Mouse (Mus musculus) lung, adult 2 months (tissue): ENCODE results near the gene Agap1. TPM values are rescaled to one million over a fixed set of nuclear protein-coding genes. Genes with fewer than 3 reads are reported as not detected.

Source experiments
- DNase-seq: peaks from one replicate; pipeline ENCODE4 v3.0.0; 2022
- H3K4me1 ChIP-seq: fragments of 200-500 bp; 2 replicates; pipeline ENCODE4 v1.6.1; 2011; ENCODE audit warnings: low read length; ENCODE audit not compliant: control insufficient read depth, insufficient read depth
- H3K4me3 ChIP-seq: fragments of 200-500 bp; replicated peaks from 2 replicates; pipeline ENCODE3; 2011; ENCODE audit warnings: low read depth, mild to moderate bottlenecking, control low read depth, low read length; ENCODE audit errors: extremely low read depth
- CTCF ChIP-seq: fragments of 200-500 bp; IDR thresholded peaks from 2 replicates; pipeline ENCODE4 v1.5.1; 2011; ENCODE audit warnings: mild to moderate bottlenecking, low read length, control low read depth; ENCODE audit not compliant: insufficient read depth
- POLR2A ChIP-seq: fragments of 200-500 bp; IDR thresholded peaks from 2 replicates; pipeline ENCODE4 v1.6.1; 2011; ENCODE audit warnings: low read depth, mild to moderate bottlenecking, control low read depth, low read length, borderline replicate concordance; ENCODE audit errors: extremely low read depth
- WGBS: fragments of 180-500 bp; shearing (Covaris S2); methylation state at CpG from one replicate; pipeline ENCODE4 v1.1.7; 2018; 5-methylcytosine and 5-hydroxymethylcytosine counted together
- polyA plus RNA-seq: library from polyadenylated mRNA; depleted of rRNA; stranded (reverse); fragments of >200 nt; gene quantifications from 2 replicates; pipeline ENCODE4 v1.2.3, GENCODE M21; 2012

Agap1 gene
- polyA plus RNA-seq, 1 experiment = 28.0 TPM

DNA sequence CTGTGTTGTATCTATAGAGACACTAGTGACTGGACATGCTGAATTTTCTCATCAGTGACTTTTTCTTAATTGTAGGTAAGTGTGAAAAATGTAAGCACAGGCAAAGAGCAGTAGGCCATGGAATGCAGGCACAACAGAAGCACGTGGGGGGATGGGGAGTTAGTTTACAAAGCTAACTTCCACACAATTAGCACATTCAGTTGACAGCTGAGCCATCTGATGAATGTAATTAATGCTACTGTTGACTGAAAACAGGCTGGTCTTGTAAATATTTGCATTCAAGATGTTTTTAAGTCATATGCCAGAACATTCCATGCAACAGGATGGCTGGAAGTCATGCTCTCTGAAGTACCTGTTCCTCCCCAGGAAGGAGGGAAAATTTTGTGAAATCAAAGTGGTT, 236.5 kb downstream of the Agap1 start:
- no peak overlapping the region for H3K4me3 ChIP-seq
- WGBS = 38% methylated on average over 1 of the region's 1 CpGs
- H3K4me1 ChIP-seq = peaks cover 5% of the 10 kb centered on the region; the same call in 1 of the 2 replicates
- no peak for TF ChIP-seq POLR2A
- DNase-seq = no peak

DNA sequence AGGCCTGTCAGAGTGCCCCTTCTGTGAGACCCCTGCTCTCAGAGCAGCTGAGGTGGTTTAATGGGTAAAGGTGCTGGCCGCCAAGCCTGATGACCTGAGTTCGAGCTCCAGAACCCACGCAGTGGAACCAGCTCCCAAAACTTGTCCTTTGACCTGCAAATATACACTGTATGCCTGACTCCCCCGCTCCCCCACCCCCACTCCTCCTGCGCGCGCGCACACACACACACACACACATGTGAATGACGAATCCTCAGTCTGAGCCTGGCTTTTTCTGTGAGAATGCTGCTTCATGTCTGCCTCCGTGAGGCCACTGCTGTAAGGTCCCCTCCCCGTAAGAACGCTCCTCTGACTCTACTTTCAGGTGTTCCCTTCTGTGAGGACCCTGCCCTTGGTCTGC, 237.8 kb downstream of the Agap1 start:
- no peak for TF ChIP-seq CTCF
- TF ChIP-seq POLR2A = no peak
- no peak overlapping the region for H3K4me3 ChIP-seq
- 93% methylated on average over 12 of the region's 12 CpGs for WGBS
- DNase-seq = no peak
- peaks cover 5% of the 10 kb centered on the region; the same call in 1 of the 2 replicates for H3K4me1 ChIP-seq

DNA sequence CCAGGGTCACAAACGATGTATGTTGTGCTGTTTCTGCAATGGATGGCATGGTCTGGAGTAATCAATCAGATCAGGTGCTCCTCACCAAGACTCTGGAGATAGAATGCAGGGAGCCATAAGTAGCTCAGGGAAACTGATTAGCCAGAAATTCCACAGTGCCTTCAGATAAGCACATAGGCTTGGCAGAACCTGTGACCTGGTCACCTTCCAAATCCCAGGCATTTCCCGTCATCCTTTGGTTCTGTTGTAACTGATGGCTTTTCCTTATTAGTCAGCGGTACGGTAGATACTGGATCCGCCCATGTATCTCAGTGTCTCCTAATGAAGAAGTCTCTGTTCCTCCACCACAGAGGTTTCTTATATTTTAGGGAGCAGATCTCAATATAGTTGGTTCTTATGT, 240.3 kb downstream of the Agap1 start:
- DNase-seq = no peak
- WGBS = 73% methylated on average over 5 of the region's 5 CpGs
- H3K4me3 ChIP-seq = no peak overlapping the region
- TF ChIP-seq POLR2A = no peak
- no peak for TF ChIP-seq CTCF
- peaks cover 5% of the 10 kb centered on the region; the same call in 1 of the 2 replicates for H3K4me1 ChIP-seq

DNA sequence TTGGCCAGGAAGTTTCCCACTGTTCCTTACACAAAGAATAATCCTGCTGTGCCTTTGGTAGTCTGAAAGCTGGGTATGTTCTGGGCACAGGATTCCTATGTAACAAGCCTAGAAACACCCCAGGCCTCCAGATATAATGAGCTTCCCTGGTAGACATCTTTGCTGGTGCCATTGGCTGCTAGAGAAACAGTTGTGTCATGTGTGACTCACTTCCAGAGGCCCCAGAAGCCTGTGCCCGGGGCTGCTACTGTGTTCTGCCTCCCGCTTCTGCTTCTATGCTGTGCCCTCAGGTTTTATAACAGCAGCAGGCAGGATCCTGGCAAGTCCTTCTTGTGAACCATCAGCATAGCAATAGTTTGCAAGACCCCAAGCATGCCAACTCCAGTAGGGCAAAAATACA, 242.6 kb downstream of the Agap1 start:
- no peak for DNase-seq
- H3K4me1 ChIP-seq = no peaks in the 10 kb centered on the region
- no peak overlapping the region for H3K4me3 ChIP-seq
- WGBS = 81% methylated on average over 2 of the region's 2 CpGs
- no peak for TF ChIP-seq CTCF
- no peak for TF ChIP-seq POLR2A

DNA sequence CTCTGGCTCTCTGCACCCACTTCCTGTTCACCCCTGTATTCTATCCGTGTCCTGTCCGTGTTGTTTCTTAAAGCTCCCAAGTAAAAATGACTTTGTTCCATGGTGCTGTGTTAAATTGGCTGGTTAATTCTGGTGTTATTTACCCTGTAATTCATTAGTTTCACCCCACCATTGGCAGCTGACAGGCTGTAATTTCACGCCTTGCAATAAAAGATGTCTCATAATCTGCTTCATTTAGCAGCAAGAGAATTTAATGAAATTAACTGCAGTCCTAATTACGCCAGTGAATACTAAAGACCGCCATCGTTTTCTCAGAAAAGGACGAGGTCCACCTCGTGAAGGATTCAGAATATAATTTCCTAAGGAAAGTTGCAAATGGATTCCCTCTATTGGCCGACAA, 245.6 kb downstream of the Agap1 start:
- Histone ChIP-seq H3K4me3 (no peak overlapping the region), H3K4me1 (no peaks in the 10 kb centered on the region)
- TF ChIP-seq POLR2A = no peak
- TF ChIP-seq CTCF = no peak
- WGBS = 90% methylated on average over 9 of the region's 9 CpGs
- no peak for DNase-seq

DNA sequence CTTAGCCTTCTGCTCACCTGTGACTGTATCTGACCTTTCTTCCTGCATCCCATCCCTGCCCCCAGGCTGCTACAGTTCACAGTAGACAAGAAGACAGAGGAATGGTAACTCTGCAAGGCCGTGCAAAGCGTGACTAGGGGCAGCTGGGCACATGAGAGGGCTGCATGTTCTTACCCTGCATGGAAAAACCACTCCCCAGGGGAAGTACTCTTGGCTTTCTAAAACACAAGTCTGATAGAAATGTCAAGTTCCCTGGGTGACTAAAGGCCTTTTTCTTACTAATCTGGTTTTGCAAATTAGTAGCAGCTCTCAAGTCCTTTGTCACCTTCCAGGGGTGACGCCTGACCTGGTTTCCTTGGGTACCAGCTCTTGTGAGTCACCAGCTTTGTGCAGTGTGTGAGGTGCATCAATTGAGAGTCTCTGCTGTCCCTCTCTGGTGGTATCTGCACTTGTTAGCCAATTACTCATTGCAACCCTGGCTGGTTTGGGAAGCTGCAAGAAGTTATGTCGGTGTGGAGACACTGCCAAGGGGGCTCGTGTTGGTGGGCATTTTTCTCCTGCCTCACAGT, 246.6 kb downstream of the Agap1 start:
- TF ChIP-seq POLR2A (no peak), CTCF (no peak)
- no peak overlapping the region for H3K4me3 ChIP-seq
- no peaks in the 10 kb centered on the region for H3K4me1 ChIP-seq
- no peak for DNase-seq
- 82% methylated on average over 5 of the region's 5 CpGs for WGBS

DNA sequence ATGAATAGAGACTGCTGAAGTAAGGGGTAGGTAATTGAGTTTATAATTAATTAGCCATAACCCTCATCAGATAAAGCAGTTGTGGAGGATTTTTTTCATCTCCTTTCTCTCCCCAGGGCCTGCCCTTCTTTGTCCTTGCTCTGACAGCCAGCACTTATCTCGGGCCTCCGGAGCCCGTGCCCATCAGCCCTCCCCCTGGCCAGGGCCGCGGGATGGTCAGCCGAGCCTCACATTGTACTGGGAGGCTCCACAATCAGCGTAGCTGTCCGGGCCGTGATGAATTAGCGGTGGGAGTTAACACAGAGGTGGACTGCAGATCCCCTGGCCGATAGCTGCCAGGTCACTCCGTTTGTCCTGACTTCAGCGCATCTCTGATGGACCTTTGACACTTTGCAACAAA, 248.7 kb downstream of the Agap1 start:
- 52% methylated on average over 13 of the region's 13 CpGs for WGBS
- no peak for DNase-seq
- peaks cover 6% of the 10 kb centered on the region; the same call in 1 of the 2 replicates for H3K4me1 ChIP-seq
- no peak overlapping the region for H3K4me3 ChIP-seq
- no peak for TF ChIP-seq POLR2A
- TF ChIP-seq CTCF = no peak

DNA sequence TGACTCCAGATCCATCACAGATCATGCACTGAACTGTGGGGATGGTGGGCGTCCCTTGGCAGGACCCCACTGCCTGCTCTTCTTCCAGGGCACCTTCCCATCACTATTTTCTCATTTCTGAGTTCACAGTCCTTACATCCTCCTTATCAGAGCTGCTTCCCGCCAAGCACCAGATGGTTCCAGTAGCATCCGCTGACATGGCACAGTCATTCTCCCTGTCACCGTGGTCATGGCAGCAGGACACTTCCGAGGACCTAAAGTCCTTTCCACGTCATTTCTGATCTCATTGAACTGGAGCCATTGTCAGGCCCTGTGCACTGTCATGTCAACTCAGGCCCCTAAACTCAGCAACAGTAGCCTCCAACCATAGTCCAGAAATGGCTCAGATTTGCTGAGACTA, 251.1 kb downstream of the Agap1 start:
- DNase-seq = no peak
- TF ChIP-seq POLR2A (no peak), CTCF (no peak)
- 88% methylated on average over 6 of the region's 6 CpGs for WGBS
- Histone ChIP-seq H3K4me3 (no peak overlapping the region), H3K4me1 (peaks cover 18% of the 10 kb centered on the region)

DNA sequence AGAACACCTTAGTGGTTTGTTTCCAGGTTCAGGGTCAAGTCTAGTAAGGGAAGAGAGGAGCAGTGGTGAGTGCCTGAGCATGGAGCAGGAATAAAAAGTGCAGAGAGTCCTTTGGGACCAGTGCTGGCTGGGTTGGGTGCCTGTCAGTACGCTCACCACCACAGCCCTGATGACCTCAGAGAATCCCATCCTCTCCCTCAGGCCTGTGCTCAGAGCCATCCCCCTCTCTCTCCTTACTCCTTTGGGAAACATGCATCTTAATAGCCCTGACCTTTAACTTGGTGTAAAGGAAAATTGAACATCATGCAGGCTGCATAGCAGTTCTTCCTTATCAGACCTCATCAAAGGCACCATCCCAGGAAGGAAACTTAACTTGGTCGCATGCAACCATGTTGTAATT, 252.3 kb downstream of the Agap1 start:
- H3K4me3 ChIP-seq = no peak overlapping the region
- DNase-seq = no peak
- WGBS = 54% methylated on average over 2 of the region's 2 CpGs
- H3K4me1 ChIP-seq = peaks cover 22% of the 10 kb centered on the region
- TF ChIP-seq CTCF = no peak
- no peak for TF ChIP-seq POLR2A

DNA sequence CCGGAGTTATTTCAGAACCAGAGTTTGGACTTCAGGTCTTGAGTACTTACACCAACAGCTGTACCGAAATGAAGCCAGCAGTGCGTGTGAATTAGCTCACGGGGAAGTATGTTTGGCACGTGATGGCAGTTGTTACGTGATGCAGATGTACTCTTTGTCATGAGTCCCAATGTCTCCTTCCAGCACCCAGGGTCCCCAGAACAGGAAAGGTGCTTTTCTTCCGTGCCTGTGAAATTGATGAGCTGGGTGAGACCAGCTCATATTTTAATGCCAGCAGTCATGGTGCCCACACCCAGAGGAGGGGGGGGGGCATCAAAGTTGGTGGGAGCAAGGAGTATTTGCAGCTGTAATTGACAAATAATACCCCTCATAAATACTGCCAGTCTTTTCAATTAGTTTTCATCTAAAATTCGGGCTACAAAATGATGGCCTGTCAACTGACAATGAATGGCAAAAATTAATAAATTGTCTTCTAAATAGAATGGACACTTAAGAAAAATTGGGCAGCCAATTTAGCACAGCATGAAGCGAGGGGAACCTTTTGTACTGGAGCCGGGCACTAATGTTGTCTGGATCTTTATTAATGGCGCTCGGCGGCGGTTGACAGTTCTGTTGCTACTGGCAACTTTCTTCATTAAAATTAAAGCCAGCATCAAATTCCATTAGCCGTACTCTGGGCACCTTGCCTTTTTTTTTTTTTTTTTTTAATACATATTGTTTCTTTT, 253.3 kb downstream of the Agap1 start:
- 75% methylated on average over 15 of the region's 15 CpGs for WGBS
- Histone ChIP-seq H3K4me1 (peaks cover 22% of the 10 kb centered on the region), H3K4me3 (no peak overlapping the region)
- no peak for DNase-seq
- TF ChIP-seq POLR2A (no peak), CTCF (no peak)
